Mouse (Mus musculus): Measurements from ENCODE around the gene Clybl.

Gene Clybl

GRCm38 (mm10) chr14:122251346-122251745, 69.8 kb downstream of the Clybl start:
- DNase-seq, result no peak

- DNase-seq, result no peak
These were observed 74.2 kb downstream of the Clybl start for GRCm38 (mm10) chr14:122255562-122256260.

GRCm38 (mm10) chr14:122256261-122256634, 74.7 kb downstream of the Clybl start:
- DNase-seq, result no peak

- no peak for DNase-seq
These were observed 76.8 kb downstream of the Clybl start for GRCm38 (mm10) chr14:122258297-122258696.

DNA sequence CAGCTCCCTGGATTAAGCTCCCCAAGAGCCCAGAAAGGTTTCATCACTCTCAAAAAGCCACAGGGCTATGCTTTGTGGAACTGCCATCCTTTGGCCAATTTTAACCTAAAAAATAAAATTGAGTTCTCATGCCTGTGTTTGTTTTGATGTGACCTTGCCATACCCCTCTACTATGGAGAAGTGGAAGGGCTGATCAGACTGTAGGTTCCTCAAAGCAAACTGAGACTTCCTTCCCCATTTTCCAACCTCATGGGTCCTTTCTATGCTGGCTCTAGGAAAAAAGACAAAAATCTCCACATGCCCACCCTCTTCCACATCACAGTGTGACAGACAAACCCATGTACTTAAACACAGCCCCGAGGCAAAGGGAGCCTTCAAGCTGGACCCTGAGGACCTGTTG, 79.7 kb downstream of the Clybl start:
- DNase-seq, result no peak

DNA sequence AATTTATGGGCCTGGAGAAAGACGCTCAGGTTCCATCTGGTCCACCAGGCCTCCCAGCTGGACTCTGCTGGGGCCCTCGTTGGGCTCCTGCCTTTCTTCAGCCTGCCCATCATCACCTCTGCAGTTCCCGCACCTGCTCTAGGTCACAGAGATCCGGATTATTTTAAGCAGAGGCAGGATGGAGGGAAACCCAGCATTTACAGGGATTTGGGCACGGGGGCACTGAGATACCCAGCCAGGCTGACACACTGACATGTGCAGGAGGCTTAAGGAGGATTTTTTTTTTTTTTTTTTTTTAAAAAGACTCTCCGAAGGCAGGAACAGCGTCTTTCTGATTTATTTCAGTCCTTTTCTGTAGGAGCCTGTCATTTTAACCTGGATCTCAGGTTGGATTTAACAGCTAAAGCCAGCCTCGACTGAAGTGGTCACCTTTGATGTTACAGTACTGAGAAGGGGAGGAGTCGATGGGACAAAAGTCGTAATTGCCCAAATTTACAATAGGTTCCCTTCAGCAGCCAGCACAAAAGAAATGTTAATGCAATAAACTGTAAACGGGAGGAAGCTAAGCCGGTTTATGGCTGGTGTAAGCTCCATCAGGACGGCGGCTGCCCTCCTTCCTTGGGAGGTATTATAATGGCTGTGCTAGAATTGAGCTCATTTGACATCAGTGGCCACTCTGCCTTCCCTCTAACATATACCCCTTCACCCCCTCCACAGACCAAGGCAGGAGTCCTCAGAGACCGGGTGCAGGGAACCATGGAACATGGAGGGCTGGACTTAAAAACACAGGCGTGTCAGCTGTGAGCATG, 81.6 kb downstream of the Clybl start:
- no peak for DNase-seq

DNA sequence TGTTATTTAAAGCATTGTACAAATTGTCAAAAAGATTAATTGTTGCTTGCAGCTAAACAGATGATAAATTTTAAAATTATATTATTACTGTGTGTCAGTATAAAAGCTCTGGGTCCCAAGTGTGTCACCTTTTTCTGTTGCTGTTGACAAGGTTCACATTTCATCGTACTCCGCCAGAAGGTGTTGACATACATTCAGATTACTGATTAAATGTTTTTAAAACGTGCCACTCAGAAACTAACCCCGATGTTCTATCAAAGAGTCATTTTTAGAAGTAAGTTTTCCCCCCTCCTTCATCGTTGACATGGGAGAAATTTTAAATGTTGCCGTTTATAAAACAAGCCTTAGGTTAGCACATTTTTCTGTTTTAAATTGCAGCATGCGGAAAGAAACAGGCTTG, 83.7 kb downstream of the Clybl start:
- DNase-seq, result no peak

DNA sequence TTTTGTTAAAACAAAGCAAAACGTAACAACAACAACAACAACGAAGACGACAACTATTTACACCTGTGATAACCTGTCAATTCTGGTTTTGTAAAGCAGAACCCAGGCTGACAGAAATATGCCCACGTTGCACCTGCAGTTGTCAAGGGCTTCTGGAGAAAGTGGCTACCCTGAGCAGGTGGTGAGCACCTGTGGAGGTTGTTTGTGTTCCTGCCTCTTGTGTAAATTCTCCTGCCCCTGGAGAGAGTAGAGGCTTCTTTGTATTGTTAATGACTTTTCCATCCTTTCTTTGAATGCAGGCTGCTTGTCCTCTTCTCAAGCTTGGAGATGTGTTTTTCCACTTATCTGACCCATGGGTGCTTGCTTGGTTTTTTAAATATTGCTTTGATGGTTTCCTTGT, 86.1 kb downstream of the Clybl start:
- no peak for DNase-seq

GRCm38 (mm10) chr14:122271104-122271746, 89.7 kb downstream of the Clybl start:
- DNase-seq, result no peak

DNA sequence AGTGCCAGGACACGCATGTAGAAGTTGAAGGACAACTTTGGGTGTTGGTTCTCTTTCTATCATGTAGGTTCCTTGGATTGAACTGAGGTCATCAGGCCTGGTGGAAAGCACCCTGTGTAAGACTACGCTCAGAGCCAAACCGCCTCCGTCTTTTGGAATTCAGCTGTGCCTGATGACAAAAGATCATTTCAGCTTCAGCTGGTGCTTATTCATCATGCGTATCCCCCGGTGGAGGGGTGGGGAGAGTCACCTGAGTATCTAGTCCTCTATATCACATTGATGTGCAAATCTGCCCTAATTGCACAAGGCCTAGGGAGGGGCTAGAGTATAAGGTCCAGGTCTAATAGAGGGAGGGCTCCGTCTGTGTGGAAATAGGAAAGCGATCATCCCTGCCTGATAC, 95.6 kb downstream of the Clybl start:
- DNase-seq, result no peak

GRCm38 (mm10) chr14:122279462-122280308, 98.2 kb downstream of the Clybl start:
- DNase-seq, result no peak

- DNase-seq, result no peak
These were observed 99.0 kb downstream of the Clybl start for GRCm38 (mm10) chr14:122280309-122281071.

DNA sequence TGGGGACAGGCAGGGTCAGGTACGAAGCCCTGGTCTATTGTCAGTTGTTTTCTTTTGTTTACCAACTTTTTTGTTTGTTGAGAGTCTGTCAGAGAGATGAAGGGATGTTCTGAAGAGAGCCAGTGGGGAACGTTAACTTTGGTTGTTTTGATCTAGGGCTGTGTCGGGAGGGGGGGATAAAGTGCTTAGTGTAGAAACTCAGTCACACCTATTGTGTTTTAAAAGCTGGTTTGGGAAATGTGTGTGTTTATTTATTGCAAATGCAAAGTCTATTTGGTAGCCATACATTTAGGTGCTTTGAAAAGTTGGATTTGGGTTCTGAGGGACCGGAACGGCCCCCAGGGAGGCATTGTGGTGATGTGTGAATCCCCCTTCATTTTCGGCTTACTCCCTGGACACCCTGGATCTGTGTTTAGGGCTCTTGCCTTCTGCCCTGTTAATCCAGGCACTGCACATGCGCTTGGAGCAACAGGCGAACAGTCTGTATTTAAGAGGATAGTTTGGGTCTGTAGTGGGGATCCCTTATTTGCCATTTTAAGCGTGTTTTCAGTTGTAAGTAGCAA, 99.6 kb downstream of the Clybl start:
- DNase-seq, result no peak

DNA sequence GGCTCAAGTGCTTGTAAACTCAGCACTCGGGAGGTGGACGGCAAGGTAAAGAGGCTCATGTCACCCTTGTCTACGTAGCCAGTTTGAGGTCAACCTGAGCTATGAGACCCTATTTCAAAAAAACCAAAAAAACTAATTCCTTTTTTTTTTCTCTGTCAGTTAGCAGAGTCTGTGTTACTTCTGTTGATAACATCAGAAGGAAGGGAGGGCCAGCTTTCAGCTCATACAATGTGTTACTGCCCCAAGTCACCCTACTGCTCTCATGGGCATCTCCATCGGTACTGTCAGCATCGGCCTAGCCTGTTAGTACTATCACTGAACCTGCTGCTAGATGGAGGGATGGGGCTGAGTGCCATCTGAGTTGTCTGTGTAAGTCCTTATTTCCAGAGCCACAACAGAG, 102.5 kb downstream of the Clybl start:
- DNase-seq, result no peak

DNA sequence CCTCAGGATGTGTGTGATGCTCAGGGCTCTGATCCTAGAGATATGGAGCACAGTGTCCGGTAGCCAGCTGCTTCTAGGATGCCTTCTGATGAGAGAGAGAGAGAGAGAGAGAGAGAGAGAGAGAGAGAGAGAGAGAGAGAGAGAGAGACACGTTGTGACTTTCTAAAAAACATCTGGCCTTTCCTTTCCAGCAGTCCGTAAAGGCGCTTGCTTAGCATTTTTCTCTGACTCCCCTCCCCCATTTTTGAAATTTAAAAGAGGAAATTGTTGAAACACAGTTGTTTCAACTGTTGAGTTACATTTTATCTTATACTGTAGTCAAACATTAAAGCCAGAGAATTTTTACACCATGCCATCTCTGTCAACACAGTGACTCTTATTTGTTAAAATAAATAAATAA, 114.9 kb downstream of the Clybl start:
- DNase-seq, result no peak

GRCm38 (mm10) chr14:122296864-122297263, 115.4 kb downstream of the Clybl start:
- no peak for DNase-seq

DNA sequence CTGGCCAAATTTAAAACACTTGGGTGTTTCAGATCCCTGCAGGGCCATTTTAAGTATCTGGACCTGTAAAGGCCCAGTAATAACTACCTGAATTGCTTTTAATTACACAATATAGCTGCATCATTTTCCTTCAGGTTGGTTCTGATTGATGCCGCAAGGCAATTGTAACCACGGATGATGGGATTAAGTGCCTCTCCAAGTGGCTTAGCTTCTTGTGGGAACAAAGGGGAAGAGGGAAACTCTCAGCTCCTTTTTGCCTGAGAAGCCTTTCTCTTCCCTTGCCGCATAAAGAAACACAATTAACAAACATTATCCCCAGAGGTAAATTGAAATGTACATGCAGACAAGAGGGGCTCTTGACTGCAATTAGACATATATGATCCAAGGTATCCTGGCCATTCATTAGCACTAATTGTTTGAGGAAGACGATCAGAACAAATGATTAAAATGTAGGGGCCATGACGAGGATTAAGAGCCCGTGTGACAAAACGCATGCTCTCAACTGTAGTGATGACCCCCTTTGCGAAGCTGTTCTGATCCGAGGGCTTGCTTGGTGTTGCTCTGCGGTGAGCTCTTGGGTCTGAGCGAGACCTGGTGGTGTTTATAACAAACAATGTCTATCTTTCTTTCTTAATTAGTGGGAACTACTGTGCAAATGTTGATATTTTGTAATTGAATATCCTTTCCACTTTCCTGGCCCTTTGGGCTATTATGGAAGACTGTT, 116.0 kb downstream of the Clybl start:
- DNase-seq, result no peak

GRCm38 (mm10) chr14:122300261-122300660, 118.8 kb downstream of the Clybl start:
- no peak for DNase-seq

DNA sequence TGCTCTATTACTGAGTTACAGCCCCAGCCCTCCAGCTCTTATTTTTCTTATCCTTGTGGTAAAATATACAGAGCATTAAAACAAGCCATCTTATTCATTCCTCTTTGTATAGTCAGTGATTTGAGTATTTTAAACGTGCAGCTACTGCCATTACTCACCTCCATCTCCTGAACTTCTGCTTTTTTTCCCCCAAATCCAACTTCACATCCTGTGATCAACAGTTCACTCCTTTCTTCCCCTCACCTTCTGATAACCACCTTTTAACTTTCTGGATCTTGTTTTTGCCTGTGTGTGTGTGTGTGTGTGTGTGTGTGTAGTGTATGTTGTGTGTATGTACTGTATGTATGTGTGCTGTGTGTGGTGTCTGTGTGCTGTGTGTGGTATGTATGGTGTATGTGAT, 122.3 kb downstream of the Clybl start:
- DNase-seq, result no peak

DNA sequence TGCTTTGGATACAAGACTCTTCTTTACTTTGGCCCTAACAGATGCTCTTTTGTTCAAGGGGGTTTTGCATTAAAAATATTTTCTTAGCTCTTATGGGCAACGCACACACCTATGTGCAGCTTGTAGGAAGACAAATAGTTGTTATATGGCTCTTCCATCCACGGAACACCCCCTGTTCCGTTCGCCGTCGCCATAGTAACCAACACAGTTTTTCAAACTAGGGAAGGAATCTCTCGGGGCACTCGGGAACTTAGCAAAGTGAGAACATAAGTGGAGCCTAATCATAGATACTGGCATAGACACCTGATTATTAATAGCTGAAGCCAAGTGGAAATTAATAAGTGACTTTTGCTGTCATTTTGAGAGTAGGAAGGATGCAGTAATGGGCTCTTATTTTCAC, 123.6 kb downstream of the Clybl start:
- no peak for DNase-seq

DNA sequence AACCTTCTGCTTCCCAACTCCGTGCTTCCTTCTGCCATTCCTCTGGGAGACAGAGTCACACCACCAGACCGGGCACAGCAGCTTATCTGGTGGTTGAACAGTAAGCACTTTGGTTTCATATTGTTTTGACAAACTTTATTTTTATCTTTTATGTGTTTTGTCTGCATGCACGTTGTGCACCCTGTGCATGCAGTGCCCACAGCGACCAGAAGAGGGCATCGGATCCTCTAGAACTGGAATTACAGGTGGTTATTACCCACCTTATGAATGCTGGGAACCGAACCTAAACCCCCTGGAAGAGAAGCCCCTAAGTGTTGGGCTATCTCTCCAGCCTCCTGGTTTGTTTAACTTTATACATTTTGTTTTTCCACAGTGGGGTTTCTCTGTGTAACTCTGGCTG, 130.9 kb downstream of the Clybl start:
- DNase-seq, result no peak

Data from lung, postnatal 14 days (tissue).